Mouse (Mus musculus) CH12.LX (cell line): ENCODE measurements around the gene Gm21969. TPM values are rescaled to one million over a fixed set of nuclear protein-coding genes. Genes with fewer than 3 reads are reported as not detected.

Experiments
- DNase-seq: peaks from one replicate; pipeline ENCODE4 v3.0.0-alpha.2; 2013; ENCODE audit errors: extremely low read depth
- H3K27ac ChIP-seq: 2 replicates; pipeline ENCODE4 v1.5.1; 2012; ENCODE audit warnings: low read depth, mild to moderate bottlenecking, control low read depth, moderate library complexity; ENCODE audit not compliant: insufficient read depth
- H3K27me3 ChIP-seq: replicated peaks from 2 replicates; pipeline ENCODE3; 2012; ENCODE audit warnings: inconsistent platforms
- H3K36me3 ChIP-seq, 2 experiments: replicated peaks in 1 of 2; 2 replicates each; pipeline versions ENCODE3 to v1.6.1; 2012; ENCODE audit warnings: inconsistent platforms in 1 of 2, low read length in 1 of 2, mild to moderate bottlenecking in 1 of 2, mixed read lengths in 1 of 2, moderate library complexity in 1 of 2; ENCODE audit not compliant: control insufficient read depth in 1 of 2, insufficient read depth in 1 of 2
- H3K4me1 ChIP-seq, 2 experiments: 2 replicates each; pipeline ENCODE4 v1.6.1; 2012; ENCODE audit warnings: inconsistent platforms in 1 of 2, moderate library complexity in 1 of 2; ENCODE audit not compliant: insufficient read depth in 2 of 2, control insufficient read depth in 1 of 2
- H3K4me2 ChIP-seq: 2 replicates; pipeline ENCODE4 v1.6.1; 2012; ENCODE audit warnings: low read depth, mild to moderate bottlenecking, control low read depth; ENCODE audit not compliant: poor library complexity, insufficient read depth, severe bottlenecking
- H3K4me3 ChIP-seq, 3 experiments: fragments of 150-350 bp in 1 of 3; sonication (generic) in 1 of 3; replicated peaks in 1 of 3; 2 replicates each; pipeline versions ENCODE3 to v1.5.1; 2011 to 2012; ENCODE audit warnings: low read depth in 2 of 3, low read length in 2 of 3, mild to moderate bottlenecking in 2 of 3, moderate library complexity in 2 of 3, control low read depth in 1 of 3, improper control_type of control experiment in 1 of 3, inconsistent platforms in 1 of 3, mixed read lengths in 1 of 3; ENCODE audit not compliant: poor library complexity in 1 of 3
- H3K79me2 ChIP-seq: replicated peaks from 2 replicates; pipeline ENCODE4 v1.6.1; 2012; ENCODE audit warnings: mild to moderate bottlenecking, moderate library complexity; ENCODE audit not compliant: control insufficient read depth, poor library complexity, insufficient read depth, severe bottlenecking; ENCODE audit errors: extremely low read depth
- H3K9ac ChIP-seq: 2 replicates; pipeline ENCODE4 v1.6.1; 2012; ENCODE audit warnings: low read depth, mild to moderate bottlenecking, control low read depth, moderate library complexity; ENCODE audit not compliant: insufficient read depth
- H3K9me3 ChIP-seq: replicated peaks from 2 replicates; pipeline ENCODE3; 2012; ENCODE audit warnings: low read length, inconsistent platforms, mixed read lengths
- BHLHE40 ChIP-seq: IDR thresholded peaks from 2 replicates; pipeline ENCODE4 v1.6.1; 2011; ENCODE audit warnings: mild to moderate bottlenecking, low read depth, low read length, improper control_type of control experiment
- CTCF ChIP-seq, 2 experiments: IDR thresholded peaks in 1 of 2; conservative IDR thresholded peaks in 1 of 2; 2 replicates each; pipeline ENCODE4 v1.5.1; 2011 to 2012; ENCODE audit warnings: low read depth in 2 of 2, low read length in 2 of 2, improper control_type of control experiment in 1 of 2, inconsistent platforms in 1 of 2, mild to moderate bottlenecking in 1 of 2, moderate library complexity in 1 of 2
- E2F4 ChIP-seq: IDR thresholded peaks from 2 replicates; pipeline ENCODE4 v1.6.1; 2011; ENCODE audit warnings: low read depth, low read length, improper control_type of control experiment; ENCODE audit not compliant: insufficient replicate concordance
- EP300 ChIP-seq: IDR thresholded peaks from 2 replicates; pipeline ENCODE4 v1.6.1; 2011; ENCODE audit warnings: low read length, improper control_type of control experiment
- ETS1 ChIP-seq: conservative IDR thresholded peaks from 2 replicates; pipeline ENCODE4 v1.6.1; 2012; ENCODE audit warnings: low read depth, mild to moderate bottlenecking, inconsistent platforms, low read length, improper control_type of control experiment, moderate library complexity
- GABPA ChIP-seq: IDR thresholded peaks from 2 replicates; pipeline ENCODE4 v1.6.1; 2012; ENCODE audit warnings: low read depth, low read length, improper control_type of control experiment, inconsistent platforms; ENCODE audit not compliant: insufficient replicate concordance
- HCFC1 ChIP-seq: IDR thresholded peaks from 2 replicates; pipeline ENCODE4 v1.6.1; 2012; ENCODE audit warnings: low read depth, mild to moderate bottlenecking, inconsistent platforms, low read length, improper control_type of control experiment
- IRF4 ChIP-seq: IDR thresholded peaks from 2 replicates; pipeline ENCODE4 v1.6.1; 2014; ENCODE audit warnings: low read depth, mild to moderate bottlenecking, inconsistent platforms, low read length, improper control_type of control experiment
- JUND ChIP-seq: conservative IDR thresholded peaks from 2 replicates; pipeline ENCODE4 v1.6.1; 2011; ENCODE audit warnings: low read depth, low read length, improper control_type of control experiment
- KAT2A ChIP-seq: IDR thresholded peaks from 2 replicates; pipeline ENCODE4 v1.6.1; 2012; ENCODE audit warnings: low read length, improper control_type of control experiment, inconsistent platforms; ENCODE audit not compliant: insufficient replicate concordance
- MAFK ChIP-seq: IDR thresholded peaks from 2 replicates; pipeline ENCODE4 v1.6.1; 2011; ENCODE audit warnings: low read length, improper control_type of control experiment; ENCODE audit not compliant: insufficient replicate concordance
- MAZ ChIP-seq: IDR thresholded peaks from 2 replicates; pipeline ENCODE4 v1.6.1; 2012; ENCODE audit warnings: low read depth, mild to moderate bottlenecking, inconsistent platforms, low read length, improper control_type of control experiment, moderate library complexity
- MEF2A ChIP-seq: IDR thresholded peaks from 2 replicates; pipeline ENCODE4 v1.6.1; 2014; ENCODE audit warnings: low read depth, mild to moderate bottlenecking, inconsistent platforms, low read length, improper control_type of control experiment, borderline replicate concordance
- NELFE ChIP-seq: IDR thresholded peaks from 2 replicates; pipeline ENCODE4 v1.6.1; 2011; ENCODE audit warnings: low read depth, low read length, improper control_type of control experiment
- NRF1 ChIP-seq: IDR thresholded peaks from 2 replicates; pipeline ENCODE4 v1.6.1; 2014; ENCODE audit warnings: low read depth, mild to moderate bottlenecking, inconsistent platforms, low read length, improper control_type of control experiment, moderate library complexity
- PAX5 ChIP-seq: IDR thresholded peaks from 2 replicates; pipeline ENCODE4 v1.6.1; 2012; ENCODE audit warnings: low read length, inconsistent platforms, mixed read lengths
- POLR2AphosphoS2 ChIP-seq: IDR thresholded peaks from 2 replicates; pipeline ENCODE4 v1.6.1; 2011; ENCODE audit warnings: low read depth, low read length, improper control_type of control experiment
- SMC3 ChIP-seq: IDR thresholded peaks from 2 replicates; pipeline ENCODE4 v1.6.1; 2011; ENCODE audit warnings: low read depth, low read length, improper control_type of control experiment
- TCF12 ChIP-seq: IDR thresholded peaks from 2 replicates; pipeline ENCODE4 v1.6.1; 2014; ENCODE audit warnings: low read depth, mild to moderate bottlenecking, inconsistent platforms, low read length, improper control_type of control experiment
- UBTF ChIP-seq: IDR thresholded peaks from 2 replicates; pipeline ENCODE4 v1.6.1; 2012; ENCODE audit warnings: low read depth, mild to moderate bottlenecking, inconsistent platforms, low read length, improper control_type of control experiment, moderate library complexity
- ZKSCAN1 ChIP-seq: IDR thresholded peaks from 2 replicates; pipeline ENCODE4 v1.6.1; 2012; ENCODE audit warnings: low read depth, inconsistent platforms, low read length, improper control_type of control experiment, borderline replicate concordance
- ZNF384 ChIP-seq: IDR thresholded peaks from 2 replicates; pipeline ENCODE4 v1.6.1; 2012; ENCODE audit warnings: low read depth, low read length, improper control_type of control experiment, inconsistent platforms
- dilution Hi-C: fragments of 300-500 bp; cut with MboI; formaldehyde crosslinking; loops from 2 replicates; pipeline ENCODE4 v1.14.3; 2020; ENCODE audit warnings: low sequenced_read_pairs; ENCODE audit not compliant: extremely low pct_unique_long_range_greater_than_20kb, extremely low pct_ligation_motif_present
- in situ Hi-C: fragments of 300-500 bp; cut with MboI; formaldehyde crosslinking; loops from 3 replicates; pipeline ENCODE4 v1.14.3; 2019; ENCODE audit warnings: low sequenced_read_pairs, low pct_ligation_motif_present, low pct_unique_long_range_greater_than_20kb, mixed read lengths
- polyA plus RNA-seq: library from polyadenylated mRNA; unstranded; fragments of >175 nt; gene quantifications from 2 replicates; pipeline ENCODE4 v1.2.1, GENCODE M21; 2012; ENCODE audit warnings: low read depth; ENCODE audit not compliant: insufficient read length
- total RNA-seq, 2 experiments: library from RNA; depleted of rRNA; stranded (reverse); fragments of 300-350 nt in 1 of 2; fragments of >200 nt in 1 of 2; gene quantifications; 2 replicates each; pipeline ENCODE4 v1.2.3; 2012 to 2014

Gene Gm21969
- total and polyA plus RNA-seq, 3 experiments: not detected

DNA sequence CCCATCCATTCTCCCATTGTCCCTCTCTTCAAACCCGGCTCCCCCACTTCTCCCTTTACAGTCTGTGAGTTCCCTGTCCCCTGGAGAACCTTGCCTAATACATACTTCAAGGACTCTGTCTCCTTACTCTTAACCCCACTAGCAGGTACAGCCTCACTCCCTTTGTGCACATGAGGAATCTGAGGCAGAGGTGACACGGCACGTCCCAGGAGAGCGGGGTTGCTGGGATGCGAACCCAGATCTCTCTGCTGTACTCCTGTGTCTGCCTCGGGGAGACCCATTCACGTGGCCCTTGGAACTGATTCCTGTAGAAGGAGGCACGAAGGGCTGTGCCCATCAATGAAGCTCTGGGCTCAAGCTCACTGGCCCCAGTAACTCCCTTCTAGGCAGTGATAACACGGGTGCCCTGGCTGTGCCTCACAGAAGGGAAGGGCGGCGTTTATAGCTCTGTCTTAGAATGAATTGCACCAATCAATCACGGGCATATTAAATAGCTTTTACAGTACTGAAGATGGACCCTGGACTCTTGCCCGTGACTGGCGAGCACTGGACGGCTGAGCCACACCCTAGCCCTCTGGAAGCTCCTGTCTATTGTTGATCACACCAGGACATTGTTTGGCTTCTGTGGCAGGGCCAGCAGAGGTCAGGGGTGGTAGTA is 47.2 kb downstream of the Gm21969 start:
- no peak overlapping the region for H3K9ac ChIP-seq
- H3K4me2 ChIP-seq: no peak overlapping the region
- H3K9me3 ChIP-seq: peaks cover 3% of the 10 kb centered on the region
- H3K36me3 ChIP-seq: peaks cover 9 to 14% of the 10 kb centered on the region in 2 experiments
- in situ Hi-C loops (no loop called here), dilution Hi-C loops (no loop called here)
- peaks cover 8 to 16% of the 10 kb centered on the region in 2 experiments; a peak in 3 of 4 replicates for H3K4me1 ChIP-seq
- TF ChIP-seq UBTF (no peak), POLR2AphosphoS2 (no peak), TCF12 (no peak), PAX5 (no peak), GABPA (no peak), EP300 (no peak), E2F4 (no peak), CTCF (conservative IDR thresholded peaks at IDR 0.05 in 1 of 2, IDR thresholded peaks at IDR 0.05 in 1 of 2; ENCODE audit: low read depth in 2 of 2, low read length in 2 of 2) (no peak), ZNF384 (no peak), HCFC1 (no peak), MAFK (no peak), MAZ (no peak), NRF1 (no peak), IRF4 (no peak), KAT2A (no peak)
- no peak overlapping the region for H3K27ac ChIP-seq
- no peak for DNase-seq
- no peaks in the 10 kb centered on the region for H3K79me2 ChIP-seq
- H3K4me3 ChIP-seq: no peak overlapping the region
- peaks cover 42% of the 10 kb centered on the region for H3K27me3 ChIP-seq

DNA sequence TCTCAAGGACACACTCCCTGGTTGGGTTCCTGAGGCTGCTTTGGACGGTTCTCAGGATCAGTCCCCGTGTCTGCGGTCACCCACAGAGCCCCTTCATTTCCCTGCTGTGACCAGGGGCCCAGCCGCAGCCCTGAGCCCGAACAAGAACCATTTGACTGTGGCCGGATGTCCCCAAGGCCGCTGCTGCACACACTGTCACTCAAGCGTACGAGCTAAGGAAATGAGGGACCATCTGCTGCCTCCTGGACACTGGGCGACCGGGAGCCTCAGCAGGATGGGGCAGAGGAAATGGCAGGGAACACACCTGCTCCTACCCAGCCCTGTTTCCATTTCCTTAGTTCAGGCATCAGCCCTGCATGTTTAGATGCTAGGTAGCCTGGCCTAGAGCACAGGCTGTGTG is 47.9 kb downstream of the Gm21969 start:
- no peak overlapping the region for H3K4me2 ChIP-seq
- DNase-seq: peak; percentile 44
- H3K9me3 ChIP-seq: peaks cover 3% of the 10 kb centered on the region
- no peak overlapping the region for H3K9ac ChIP-seq
- H3K36me3 ChIP-seq: peaks cover 9 to 13% of the 10 kb centered on the region in 2 experiments
- H3K27me3 ChIP-seq: peaks cover 49% of the 10 kb centered on the region
- no peaks in the 10 kb centered on the region for H3K79me2 ChIP-seq
- H3K4me3 ChIP-seq: no peak overlapping the region
- H3K4me1 ChIP-seq: peaks cover 8 to 16% of the 10 kb centered on the region in 2 experiments; a peak in 3 of 4 replicates
- peak; percentile 71 for TF ChIP-seq TCF12
- TF ChIP-seq NRF1: no peak
- TF ChIP-seq EP300: peak; percentile 39; the same call in 1 of the 2 replicates
- peak; percentile 83 for TF ChIP-seq BHLHE40
- TF ChIP-seq ZKSCAN1: no peak
- no peak for TF ChIP-seq JUND
- TF ChIP-seq MEF2A: no peak
- TF ChIP-seq ETS1: 0 out of 2 replicates have a peak, but pooled peaks have one; percentile 16
- TF ChIP-seq MAFK: peak; percentile 90
- TF ChIP-seq PAX5: no peak
- TF ChIP-seq SMC3: no peak
- peak; percentile 50 for TF ChIP-seq IRF4
- no peak for TF ChIP-seq NELFE
- dilution Hi-C loops: no loop called here
- in situ Hi-C loops: no loop called here
- H3K27ac ChIP-seq: no peak overlapping the region
